In genomic region chr4:60265977-60266770, GRCm38 (mm10) we compare ENCODE assay signal across 19 mouse cellular contexts. TPM values are rescaled to one million over a fixed set of nuclear protein-coding genes. Genes with fewer than 3 reads are reported as not detected.
"Had no signal": no experiment of that assay in that cellular context is flagged by ENCODE, and none has a peak within 500 bp of the region (broad histone marks: within the 10 kb centered on the region; RNA-seq: fewer than 3 reads in every experiment).

No protein-coding gene starts in this region.

RNA-seq across cellular contexts. Expression of gene Mup8, which starts 43.8 kb away (rescaled TPM):
- polyA plus RNA-seq: cerebellum, adult 2 months; cortical plate, adult 2 months; embryonic facial prominence, embryonic 10.5 days; embryonic facial prominence, embryonic 11.5 days; embryonic facial prominence, embryonic 12.5 days; embryonic facial prominence, embryonic 13.5 days; embryonic facial prominence, embryonic 14.5 days; embryonic facial prominence, embryonic 15.5 days; erythroblast, embryonic 14.5 days; forebrain, embryonic 10.5 days; forebrain, embryonic 11.5 days; forebrain, embryonic 12.5 days; forebrain, embryonic 13.5 days; forebrain, embryonic 14.5 days; forebrain, embryonic 15.5 days; forebrain, embryonic 16.5 days; forebrain, postnatal 0 days; frontal cortex, adult 2 months; gonadal fat pad, adult 2 months had no signal
